In genomic region chr6:72535165-72535564, GRCm38 (mm10) we compare ENCODE assay signal across 8 mouse cellular contexts. TPM values are rescaled to one million over a fixed set of nuclear protein-coding genes. Genes with fewer than 3 reads are reported as not detected.
DNase-seq lines count a peak whose midpoint lies in the region; ATAC-seq and TF ChIP-seq lines count a peak whose summit lies in the region.

No protein-coding gene starts in this region.

- TF ChIP-seq EP300 in heart, adult 2 months (IDR thresholded peaks at IDR 0.05; ENCODE audit: insufficient read depth, low read depth, low read length) = peak; percentile 87; the same call in 1 of the 2 replicates

- peaks cover 25% of the 10 kb centered on the region for H3K4me1 ChIP-seq in embryonic facial prominence, embryonic 12.5 days
- H3K4me1 ChIP-seq in heart, adult 2 months (ENCODE audit: control insufficient read depth, insufficient read depth, low read length) = peaks cover 2% of the 10 kb centered on the region
- H3K4me1 ChIP-seq in liver, embryonic 12.5 days = peaks cover 31% of the 10 kb centered on the region

- 4% methylated on average over 9 of the region's 9 CpGs for WGBS in embryonic facial prominence, embryonic 12.5 days
- 1% methylated on average over 9 of the region's 9 CpGs for WGBS in heart, adult 2 months
- WGBS in liver, embryonic 12.5 days (ENCODE audit: insufficient replicate concordance) = 3% methylated on average over 9 of the region's 9 CpGs

- peak; percentile 91 for DNase-seq in 416B (ENCODE audit: low read depth)
- peak; percentile 64 for DNase-seq in adrenal gland, adult 8-10 months
- peak; percentile 79 to 88 for DNase-seq in heart, adult 2 months
- peak; percentile 71 to 87 for DNase-seq in kidney, adult 8-10 months
- peak; percentile 93 for DNase-seq in naive thymus-derived CD4-positive, alpha-beta T cell, adult 2 months (ENCODE audit: low read depth)
- peak; percentile 50 for DNase-seq in telencephalon, adult 2 months (ENCODE audit: low read depth, low spot score)

- ATAC-seq in embryonic facial prominence, embryonic 12.5 days (ENCODE audit: insufficient number of reproducible peaks, insufficient read depth, low FRiP score, low TSS enrichment) = no peak
- ATAC-seq in liver, embryonic 12.5 days = no peak

- H3K9me3 ChIP-seq in embryonic facial prominence, embryonic 12.5 days = no peaks in the 10 kb centered on the region
- H3K9me3 ChIP-seq in liver, embryonic 12.5 days (replicated peaks) = no peaks in the 10 kb centered on the region

- no peak for TF ChIP-seq POLR2A in heart, adult 2 months (IDR thresholded peaks at IDR 0.05; ENCODE audit: insufficient read depth, low read depth, low read length)

- no peaks in the 10 kb centered on the region for H3K27me3 ChIP-seq in embryonic facial prominence, embryonic 12.5 days
- no peaks in the 10 kb centered on the region for H3K27me3 ChIP-seq in heart, adult 2 months (ENCODE audit: control insufficient read depth, insufficient read depth, low read length)
- no peaks in the 10 kb centered on the region for H3K27me3 ChIP-seq in liver, embryonic 12.5 days (replicated peaks)

- no peak overlapping the region for H3K9ac ChIP-seq in embryonic facial prominence, embryonic 12.5 days
- no peak overlapping the region for H3K9ac ChIP-seq in heart, adult 2 months (ENCODE audit: low read depth, low read length)
- H3K9ac ChIP-seq in liver, embryonic 12.5 days = 0 out of 2 replicates have a peak overlapping the region, but pooled peaks have one; percentile 30

- H3K79me2 ChIP-seq in heart, adult 2 months (replicated peaks; ENCODE audit: control insufficient read depth, insufficient read depth, low read length) = no peaks in the 10 kb centered on the region

- no peak overlapping the region for H3K27ac ChIP-seq in embryonic facial prominence, embryonic 12.5 days
- peak overlapping the region; percentile 60; the same call in 1 of the 2 replicates for H3K27ac ChIP-seq in heart, adult 2 months
- peak overlapping the region; percentile 45; the same call in 1 of the 2 replicates for H3K27ac ChIP-seq in liver, embryonic 12.5 days

- H3K4me3 ChIP-seq in embryonic facial prominence, embryonic 12.5 days = no peak overlapping the region
- no peak overlapping the region for H3K4me3 ChIP-seq in heart, adult 2 months
- H3K4me3 ChIP-seq in liver, embryonic 12.5 days = no peak overlapping the region; the same call in 1 of the 2 replicates

- intact Hi-C loops in heart, adult 2 months (cut with DNase I) = loop anchor here (1.0 kb wide), 1 partner anchor 31 kb away; no protein-coding TSS in a partner anchor

- peak overlapping the region; percentile 20 for H3K4me2 ChIP-seq in embryonic facial prominence, embryonic 12.5 days (replicated peaks)
- H3K4me2 ChIP-seq in liver, embryonic 12.5 days = peak overlapping the region; percentile 59

- no peaks in the 10 kb centered on the region for H3K36me3 ChIP-seq in embryonic facial prominence, embryonic 12.5 days
- no peaks in the 10 kb centered on the region for H3K36me3 ChIP-seq in heart, adult 2 months (ENCODE audit: control insufficient read depth, insufficient read depth, low read length)
- H3K36me3 ChIP-seq in liver, embryonic 12.5 days = no peaks in the 10 kb centered on the region

- peak; percentile 95 for TF ChIP-seq CTCF in heart, adult 2 months (IDR thresholded peaks at IDR 0.05)

RNA-seq across cellular contexts. Expression of gene Capg, which starts 9.0 kb away (rescaled TPM):
- total RNA-seq in adrenal gland, adult 8-10 months (2022) = 100 to 1,000 TPM in 1 of 4 experiments, 10 to 100 TPM in 3; 49.1 to 110 (median 82.0) TPM
- 25.9 and 28.0 TPM in 2 replicates for polyA plus RNA-seq in embryonic facial prominence, embryonic 12.5 days (2016; fragmentation: Nextera tagmentation; extraction: Ambion mirVana)
- total RNA-seq in heart, adult 2 months (2021) = 10 to 100 TPM in 1 of 2 experiments, 1 to 10 TPM in 1; 9.5 to 10.8 TPM
- 12.6 and 16.1 TPM in 2 replicates for polyA plus RNA-seq in heart, adult 2 months (2012; rRNA removed)
- 18.5 and 19.7 TPM in 2 replicates for polyA plus RNA-seq in liver, embryonic 12.5 days (2016; fragmentation: Nextera tagmentation; extraction: Ambion mirVana)

RNA-seq across cellular contexts. Expression of gene Sh2d6, which starts 13.7 kb away (rescaled TPM):
- under 1 TPM; 0.43 to 0.52 (median 0.47) TPM for total RNA-seq in adrenal gland, adult 8-10 months (2022)
- polyA plus RNA-seq in embryonic facial prominence, embryonic 12.5 days (2016; fragmentation: Nextera tagmentation; extraction: Ambion mirVana) = not detected in 2 replicates
- total RNA-seq in heart, adult 2 months (2021) = not detected
- polyA plus RNA-seq in heart, adult 2 months (2012; rRNA removed) = 0.21 TPM in 1 of 2 replicates, not detected in the other
- polyA plus RNA-seq in liver, embryonic 12.5 days (2016; fragmentation: Nextera tagmentation; extraction: Ambion mirVana) = not detected in 2 replicates
